Mouse (Mus musculus): Measurements from ENCODE around the gene Agap2.

DNA sequence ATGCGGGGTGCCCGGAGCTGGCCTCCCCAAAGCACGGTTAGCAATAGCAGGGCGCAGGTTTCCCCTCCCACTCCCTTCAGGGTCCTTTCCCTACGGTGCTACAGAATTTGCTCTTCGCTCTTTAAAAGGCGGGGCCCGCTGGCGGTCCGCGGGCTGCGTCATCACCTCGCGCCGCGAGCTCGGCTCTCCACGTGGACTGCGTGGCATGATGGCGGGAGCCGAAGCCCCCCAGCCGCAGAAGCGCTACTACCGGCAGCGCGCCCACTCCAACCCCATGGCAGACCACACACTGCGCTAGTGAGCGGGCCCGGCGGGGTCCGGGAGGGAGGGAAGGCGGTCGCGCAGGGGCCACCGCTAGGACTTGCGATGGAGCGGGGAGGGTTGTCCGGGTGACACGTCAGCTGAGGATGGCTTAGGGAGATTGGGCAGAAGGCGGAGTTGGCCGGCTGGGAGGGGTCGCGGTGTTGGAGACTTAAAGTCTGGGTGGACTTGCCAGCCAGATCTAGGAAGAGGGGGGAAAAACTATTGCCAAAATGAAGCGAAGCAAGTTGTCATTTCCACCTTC, 33.2 kb upstream of the Agap2 start:
- TF ChIP-seq CTCF (conservative IDR thresholded peaks at IDR 0.05; ENCODE audit: insufficient read depth, insufficient read length, low read depth, low read length) (no peak), POLR2A (IDR thresholded peaks at IDR 0.05; ENCODE audit: low read depth, low read length) (no peak)

Data from kidney, adult 2 months (tissue).